Mouse (Mus musculus) mammary gland, adult 2 months (tissue): ENCODE results near the gene Tmem217. TPM values are rescaled to one million over a fixed set of nuclear protein-coding genes. Genes with fewer than 3 reads are reported as not detected.

Source experiments
- polyA plus RNA-seq: library from polyadenylated mRNA; depleted of rRNA; stranded (reverse); fragments of >200 nt; gene quantifications from 2 replicates; pipeline ENCODE4 v1.2.3, GENCODE M21; 2012; ENCODE audit warnings: low replicate concordance; rRNA removed

Gene Tmem217
- 0.57 TPM in 1 of 2 replicates, not detected in the other for polyA plus RNA-seq

DNA sequence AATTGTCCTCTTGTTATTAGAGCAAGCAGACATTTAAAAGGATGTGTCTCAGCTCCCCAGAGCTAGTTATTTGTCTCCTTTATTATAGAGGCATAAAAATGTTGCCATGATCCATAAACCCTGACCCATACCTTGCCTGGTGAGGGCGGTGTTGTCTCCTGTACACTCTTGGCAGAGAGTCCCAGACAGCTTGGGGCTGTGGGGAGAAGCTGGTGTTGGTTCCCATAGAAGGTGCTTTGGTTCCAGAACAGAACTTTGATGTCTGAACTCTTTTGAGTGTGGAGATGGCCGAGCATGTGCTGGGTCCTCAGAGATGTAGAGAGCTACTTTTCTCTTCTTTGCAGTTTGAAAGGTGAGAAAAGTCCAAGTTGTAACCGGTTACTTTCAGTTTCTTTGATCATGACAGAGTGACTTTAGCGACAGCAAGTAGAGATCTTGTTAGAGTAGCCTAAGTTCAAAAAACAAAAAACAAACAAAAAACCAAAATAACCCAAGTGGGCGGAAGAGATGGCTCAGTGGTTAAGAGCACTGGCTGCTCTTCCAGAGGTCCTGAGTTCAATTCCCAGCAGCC lies at the start of gene Tmem217:
Gene Tmem217, minus strand, starts transcription at position 224 of the 571 bp plus-strand sequence.

DNA sequence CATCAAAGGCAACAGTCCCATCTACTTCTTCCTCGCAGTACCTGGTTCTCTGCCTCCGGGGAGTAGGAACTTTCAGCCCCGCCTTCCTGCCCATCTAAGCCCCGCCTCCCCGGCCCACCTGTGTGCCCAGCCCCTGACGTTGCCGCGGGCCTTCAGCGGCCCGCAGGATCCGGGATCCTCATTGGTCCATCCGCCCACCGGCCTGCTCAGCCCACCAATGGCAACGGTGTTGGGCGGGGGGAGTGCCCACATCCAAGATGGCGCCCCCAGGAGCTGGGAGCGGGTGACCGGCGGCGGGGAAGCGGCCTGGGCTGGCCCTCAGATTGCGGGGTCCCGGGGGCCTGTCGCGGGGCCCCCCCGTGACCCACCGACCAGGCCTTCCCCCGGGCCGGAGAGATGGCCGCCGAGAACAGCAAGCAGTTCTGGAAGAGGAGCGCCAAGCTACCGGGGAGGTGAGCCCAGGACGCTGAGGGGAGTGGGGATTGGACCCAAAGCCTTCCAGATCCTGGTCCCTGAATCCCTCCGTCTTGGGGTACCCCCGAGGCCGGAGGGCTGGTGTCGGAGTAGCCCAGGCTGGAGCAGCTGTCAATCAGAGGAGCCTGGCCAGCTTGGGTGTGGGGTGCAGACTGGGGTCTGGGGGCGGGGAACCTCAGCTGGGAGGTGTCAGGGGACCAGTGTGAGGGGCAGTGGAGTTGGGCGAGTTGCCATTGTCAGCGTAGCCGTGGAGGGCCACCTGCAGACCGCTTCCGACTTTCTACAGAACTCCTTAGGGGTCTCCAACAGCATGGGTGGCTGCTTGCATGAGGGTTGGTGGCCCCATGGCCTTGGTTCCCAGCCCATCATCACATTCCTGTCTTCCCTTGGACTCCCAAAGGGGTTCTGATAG lies 2.4 kb downstream of the Tmem217 start, which contains the start of the genes Gm17657 and Tbc1d22b:
Gene Gm17657, minus strand, starts transcription at position 96 of the 886 bp plus-strand sequence.
Gene Tbc1d22b, plus strand, starts transcription at position 243 of the 886 bp plus-strand sequence.

DNA sequence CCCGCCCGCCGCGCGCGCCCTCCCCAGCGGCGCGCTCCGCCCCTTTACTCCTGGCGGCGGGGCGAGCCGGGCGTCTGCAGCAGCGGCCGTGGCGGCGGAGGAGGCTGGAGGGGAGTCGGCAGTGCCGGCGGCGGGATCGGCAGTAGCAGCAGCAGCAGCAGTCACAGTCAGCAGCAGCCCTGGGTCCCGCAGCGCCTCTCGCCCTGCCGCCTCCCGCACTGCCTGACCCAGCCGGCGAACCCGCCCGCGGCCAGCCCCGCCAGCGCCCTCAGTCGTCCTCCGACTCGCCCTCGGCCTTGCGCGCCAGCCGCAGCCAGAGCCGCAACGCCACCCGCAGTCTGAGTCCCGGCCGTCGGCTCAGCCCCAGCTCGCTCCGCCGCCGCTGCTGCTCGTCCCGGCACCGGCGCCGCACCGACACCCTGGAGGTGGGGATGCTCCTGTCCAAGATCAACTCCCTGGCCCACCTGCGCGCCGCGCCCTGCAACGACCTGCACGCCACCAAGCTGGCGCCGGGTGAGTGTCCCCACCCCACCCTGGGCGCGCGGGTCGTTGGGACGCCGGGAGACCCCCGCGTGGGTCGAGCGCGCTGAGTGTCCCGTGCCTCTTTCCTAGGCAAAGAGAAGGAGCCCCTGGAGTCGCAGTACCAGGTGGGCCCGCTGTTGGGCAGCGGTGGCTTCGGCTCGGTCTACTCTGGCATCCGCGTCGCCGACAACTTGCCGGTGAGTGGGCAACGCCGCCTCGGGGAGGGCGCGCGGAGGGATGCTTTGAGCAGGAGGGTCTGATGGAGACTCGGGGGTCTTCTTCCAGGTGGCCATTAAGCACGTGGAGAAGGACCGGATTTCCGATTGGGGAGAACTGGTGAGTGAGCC lies 61.2 kb downstream of the Tmem217 start, which contains the start of gene Pim1:
Gene Pim1, plus strand, starts transcription at position 41 of the 869 bp plus-strand sequence.

Other genes starting within 250 kb of the Tmem217 start
- gene Pi16, start 234.7 kb downstream of the Tmem217 start, polyA plus RNA-seq, result 163 and 240 TPM in 2 replicates
- 344 and 391 TPM in 2 replicates for gene Mtch1, start 204.5 kb downstream of the Tmem217 start, polyA plus RNA-seq
- gene Fgd2, start 191.5 kb downstream of the Tmem217 start, polyA plus RNA-seq, result 75.4 and 118 TPM in 2 replicates
- 53.5 and 74.1 TPM in 2 replicates for gene Pim1, start 61.6 kb downstream of the Tmem217 start, polyA plus RNA-seq
- not detected in 2 replicates for gene Gm17657, start 2.7 kb downstream of the Tmem217 start, polyA plus RNA-seq
- 17.8 and 21.8 TPM in 2 replicates for gene Tbc1d22b, start 2.6 kb downstream of the Tmem217 start, polyA plus RNA-seq
- gene Rnf8, start 62.4 kb upstream of the Tmem217 start, polyA plus RNA-seq, result 18.9 TPM in 2 replicates
- 0.87 and 1.0 TPM in 2 replicates for gene Gm28043, start 62.5 kb upstream of the Tmem217 start, polyA plus RNA-seq
- 23.6 and 42.9 TPM in 2 replicates for gene Cmtr1, start 108.2 kb upstream of the Tmem217 start, polyA plus RNA-seq
- 6.7 and 11.4 TPM in 2 replicates for gene Ccdc167, start 164.7 kb upstream of the Tmem217 start, polyA plus RNA-seq